Mouse (Mus musculus): ENCODE measurements at regions not wholly inside any gene's neighbourhood (a gene's known extent, or its start where the extent isn't known, plus 50 kb on each side); places are given as distances from the start of the nearest gene placed in this dataset.
"Not testable (repeated sequence)": the region's sequence is repeated elsewhere in the genome, so short reads cannot be mapped to it uniquely, and the experiment has no call there.

GRCm38 (mm10) chr12:56058876-56059275 lies 222.8 kb downstream of the Brms1l start:
- no peak for DNase-seq

GRCm38 (mm10) chr12:56058463-56058862 lies 222.3 kb downstream of the Brms1l start:
- DNase-seq, result peak; percentile 7 to 78

DNA sequence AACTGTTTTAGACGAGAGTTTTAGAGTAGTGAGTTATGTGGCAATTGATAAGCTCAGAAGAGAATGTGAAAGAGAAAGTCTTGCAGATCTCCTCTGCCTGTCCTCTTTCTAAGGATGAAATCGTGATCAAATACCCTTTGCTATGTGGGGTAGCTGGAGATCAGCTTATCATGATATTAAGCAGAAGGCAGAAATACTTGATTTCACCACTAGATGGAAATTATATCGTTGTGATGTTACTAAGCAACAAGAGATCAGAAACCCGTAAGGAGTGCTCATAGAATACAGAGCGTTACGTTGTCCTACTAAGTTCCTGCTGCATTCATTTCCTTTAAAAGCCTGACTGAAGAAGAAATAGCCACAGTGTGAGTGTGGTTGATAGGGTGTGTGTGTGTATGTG lies 219.3 kb downstream of the Brms1l start:
- no peak for DNase-seq

- DNase-seq, result no peak
Measured at GRCm38 (mm10) chr12:56046050-56046449, 209.9 kb downstream of the Brms1l start.

DNA sequence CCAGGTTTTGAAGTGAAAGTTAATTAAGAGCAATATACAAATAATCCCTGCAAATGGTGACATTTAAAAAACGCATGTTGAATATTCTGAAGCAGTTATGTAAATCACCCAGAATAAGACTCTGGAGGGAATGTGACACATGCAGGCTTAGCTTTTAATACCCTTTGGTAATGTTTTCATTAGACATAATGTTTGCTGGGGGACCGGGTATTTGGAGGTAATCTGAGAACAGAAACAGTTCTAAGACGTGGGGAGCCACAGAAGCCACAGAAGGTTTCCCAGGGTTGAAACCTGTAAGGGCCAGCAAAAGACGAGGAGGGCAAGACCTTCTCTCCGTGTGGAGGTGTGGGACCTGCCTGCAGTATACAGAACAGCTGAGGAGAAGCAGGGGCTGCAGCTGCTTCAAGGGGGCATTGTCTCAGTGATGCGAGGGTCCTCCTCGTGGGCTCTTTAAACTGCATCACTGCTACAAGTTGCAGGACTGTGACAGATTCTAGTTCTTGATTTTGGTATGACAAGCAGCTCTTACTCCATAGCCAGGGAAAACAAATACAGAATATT lies 184.9 kb downstream of the Brms1l start:
- no peak for DNase-seq

- no peak for DNase-seq
Measured at GRCm38 (mm10) chr12:56020547-56020946, 184.4 kb downstream of the Brms1l start.

- no peak for DNase-seq
Measured at GRCm38 (mm10) chr12:56009976-56010375, 173.9 kb downstream of the Brms1l start.

DNA sequence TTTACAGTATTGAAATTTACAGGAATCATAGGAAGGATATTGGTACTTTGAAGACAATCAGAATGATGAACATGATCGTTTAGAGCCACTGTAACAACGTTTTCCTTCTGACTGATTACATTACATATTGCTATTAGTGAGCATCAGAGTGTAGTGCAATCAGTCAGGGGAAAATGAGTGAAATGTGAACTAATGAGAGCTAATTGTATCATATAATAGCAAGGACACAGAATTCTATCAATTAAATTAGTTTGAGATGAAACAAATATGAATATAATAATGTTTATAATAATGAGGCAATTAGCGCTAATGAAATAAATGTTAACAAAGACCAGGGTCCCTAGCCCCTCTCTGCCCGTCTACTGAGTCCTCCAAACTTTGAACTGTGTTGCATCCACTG lies 169.7 kb downstream of the Brms1l start:
- no peak for DNase-seq

- DNase-seq, result no peak
Measured at GRCm38 (mm10) chr12:56005321-56005720, 169.2 kb downstream of the Brms1l start.

- no peak for DNase-seq
Measured at GRCm38 (mm10) chr12:56004479-56004878, 168.4 kb downstream of the Brms1l start.

DNA sequence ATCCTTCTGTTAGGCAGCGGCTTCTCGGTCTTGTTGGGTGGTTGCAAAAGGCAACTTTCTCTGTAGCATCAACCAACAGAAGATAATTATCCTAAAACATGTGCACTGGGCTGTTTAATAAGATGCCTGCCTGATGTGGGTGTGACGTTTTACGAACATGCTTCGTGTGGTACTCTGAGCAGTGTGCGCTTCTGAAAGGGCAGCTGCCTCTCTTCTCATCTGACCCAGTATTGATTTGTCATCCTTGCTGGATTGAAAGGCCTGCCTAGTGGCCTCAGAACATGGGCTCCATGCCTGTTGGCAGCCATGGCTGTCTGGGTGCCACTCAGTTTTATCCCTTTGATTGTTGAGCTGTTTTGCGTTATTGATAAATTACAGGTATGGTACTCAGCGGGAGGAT lies 167.4 kb downstream of the Brms1l start:
- DNase-seq, result no peak

DNA sequence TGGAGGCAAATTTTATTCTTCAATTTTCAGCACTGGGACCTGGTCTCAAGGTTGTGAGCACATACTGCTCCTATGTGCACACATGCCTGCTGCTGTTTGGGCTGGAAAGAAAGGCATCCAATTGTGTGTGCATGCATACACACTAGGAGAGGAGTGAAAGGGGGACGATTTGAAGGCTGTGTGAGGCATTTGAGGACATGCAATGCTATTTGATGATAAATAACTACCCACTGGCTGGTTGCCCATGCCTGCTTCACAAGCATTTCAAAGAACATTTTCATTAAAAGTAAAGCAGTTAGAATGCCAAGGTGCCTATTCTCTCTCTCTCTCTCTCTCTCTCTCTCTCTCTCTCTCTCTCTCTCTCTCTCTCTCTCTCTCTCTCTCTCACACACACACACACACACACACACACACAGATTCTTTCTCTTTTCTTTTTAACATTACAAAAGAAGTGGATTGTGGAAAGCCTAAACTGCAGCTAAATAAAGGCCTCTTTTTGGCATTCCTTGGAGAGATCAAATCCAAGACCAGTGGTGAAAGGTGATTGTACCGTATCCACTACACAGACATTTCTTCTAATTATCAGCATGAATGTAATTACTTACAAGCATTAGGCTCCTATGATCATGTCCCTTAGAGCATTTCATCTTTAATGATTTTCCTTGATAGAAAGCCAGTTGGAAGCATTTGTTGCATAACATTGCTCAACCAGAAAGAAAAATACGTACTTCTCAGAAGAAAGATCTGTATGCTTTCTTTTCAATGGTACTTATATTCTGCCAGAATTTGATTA lies 160.7 kb downstream of the Brms1l start:
- no peak for DNase-seq

DNA sequence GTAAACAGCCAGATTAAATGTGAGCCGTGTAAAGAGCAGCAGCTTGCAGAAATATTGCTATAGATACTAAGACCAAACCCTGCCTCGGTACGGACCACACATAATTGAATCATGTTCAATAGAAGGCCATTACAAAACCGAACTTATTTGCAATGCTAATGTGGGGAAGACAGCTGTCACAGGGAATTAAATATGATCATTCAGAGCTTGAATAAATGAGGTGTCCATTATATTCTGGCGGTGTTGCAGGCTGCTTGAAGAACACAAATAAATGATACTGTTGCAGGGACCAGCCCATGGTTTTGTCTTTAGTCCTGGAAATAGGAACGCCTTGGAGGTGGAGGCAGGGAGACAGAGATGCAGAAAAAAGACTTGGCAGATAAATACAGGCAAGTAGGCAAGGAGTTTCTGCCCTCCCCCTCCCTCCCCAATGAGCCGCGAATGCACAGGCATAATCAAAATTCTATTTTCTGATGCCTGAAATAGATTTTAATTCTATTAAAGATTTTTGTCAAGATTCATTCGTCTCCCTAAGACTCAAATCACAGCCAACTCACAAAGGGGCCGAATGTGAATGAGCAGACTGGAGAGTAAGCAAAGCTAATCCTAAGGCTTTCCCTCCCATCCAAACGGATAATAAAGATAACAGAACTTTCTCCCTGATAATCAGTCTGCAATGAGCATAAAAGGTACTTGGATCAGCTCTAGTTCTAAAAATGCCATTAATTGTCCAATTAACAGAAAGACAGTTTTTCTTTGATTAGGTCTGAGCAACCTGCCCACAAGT lies 147.6 kb downstream of the Brms1l start:
- no peak for DNase-seq

DNA sequence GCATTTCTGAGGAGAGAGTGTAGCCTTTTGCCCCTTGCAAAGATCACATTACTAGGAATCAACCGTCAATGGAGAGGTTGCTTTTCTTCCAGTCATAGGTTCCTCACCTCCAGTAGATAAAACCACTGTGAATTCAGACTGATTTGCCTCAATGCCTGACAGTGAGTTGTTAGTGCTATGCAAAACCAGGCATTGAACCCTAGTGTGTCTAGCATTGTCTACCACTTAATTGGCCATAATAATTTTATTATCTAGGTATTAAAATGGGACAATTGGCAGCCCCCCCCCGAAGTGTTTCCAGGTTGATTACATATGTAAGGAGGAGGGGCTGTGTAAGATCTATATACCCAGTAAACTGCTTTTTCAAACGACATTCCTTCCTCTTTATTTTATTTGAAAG lies 147.0 kb downstream of the Brms1l start:
- DNase-seq, result no peak

GRCm38 (mm10) chr12:55974262-55974661 lies 138.1 kb downstream of the Brms1l start:
- no peak for DNase-seq

- not testable (repeated sequence) for DNase-seq
Measured at GRCm38 (mm10) chr12:55959319-55959718, 123.2 kb downstream of the Brms1l start.

DNA sequence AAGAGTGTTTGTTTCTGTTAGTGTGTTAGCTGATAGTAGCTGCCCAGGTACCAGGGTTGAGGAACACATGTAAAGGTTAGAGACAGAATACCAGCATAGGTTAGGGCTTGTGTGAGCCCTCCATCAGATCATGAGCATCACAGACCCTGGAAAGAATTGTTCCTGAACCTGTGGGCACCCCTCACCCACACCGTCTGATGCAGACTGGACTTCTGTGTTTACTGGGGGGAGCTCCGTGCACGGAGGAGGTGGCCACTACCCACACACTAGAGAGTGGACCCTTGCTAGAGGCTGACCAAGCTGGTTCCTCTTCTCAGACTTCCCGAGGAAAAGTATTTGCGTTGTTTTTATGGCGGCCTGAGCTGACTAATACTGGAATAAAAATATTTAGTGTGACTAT lies 104.4 kb downstream of the Brms1l start:
- no peak for DNase-seq

DNA sequence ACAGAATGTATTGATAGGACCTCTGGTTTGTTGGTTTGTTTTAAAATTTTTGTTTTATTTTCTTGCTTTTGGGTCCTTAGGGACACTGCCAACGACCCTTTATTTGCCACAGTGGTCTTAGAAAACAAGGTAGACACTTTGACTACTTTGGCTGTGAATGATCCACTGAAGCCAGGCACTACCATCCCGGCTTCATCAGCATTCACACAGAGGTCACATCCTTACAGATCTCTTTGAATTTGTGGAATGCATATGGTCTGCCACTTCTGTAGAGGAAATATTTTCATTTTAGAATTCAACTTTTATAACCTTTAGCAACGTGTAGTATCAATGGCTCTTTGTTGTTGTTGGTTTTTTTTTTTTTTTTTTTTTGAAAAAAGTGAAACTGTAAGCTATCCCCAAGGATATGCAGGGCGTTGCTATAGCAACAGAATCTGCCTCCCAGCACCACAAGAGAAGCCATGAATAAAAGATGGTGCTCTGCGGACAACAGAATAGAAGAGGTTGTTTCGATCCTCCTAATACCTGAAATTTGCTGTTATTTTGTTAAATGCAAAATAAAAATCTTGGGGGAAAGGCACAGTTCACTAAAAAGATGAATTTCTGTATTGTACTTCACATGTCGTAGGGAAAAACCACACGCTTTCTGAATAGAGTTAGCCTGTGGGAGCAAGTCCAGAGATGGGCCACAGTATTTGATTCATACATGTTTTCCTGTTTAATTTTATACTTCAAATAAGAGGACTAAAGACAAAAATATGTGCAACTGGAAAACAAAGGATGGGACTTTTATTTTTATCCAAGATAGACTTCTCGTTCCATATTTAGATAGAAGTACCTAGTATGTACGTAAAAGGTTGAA lies 103.4 kb downstream of the Brms1l start:
- DNase-seq, result no peak

- no peak for DNase-seq
Measured at GRCm38 (mm10) chr12:55934172-55934571, 98.0 kb downstream of the Brms1l start.

- no peak for DNase-seq
Measured at GRCm38 (mm10) chr12:55933417-55933816, 97.3 kb downstream of the Brms1l start.

- DNase-seq, result no peak
Measured at GRCm38 (mm10) chr12:55930468-55930867, 94.3 kb downstream of the Brms1l start.

GRCm38 (mm10) chr12:55926974-55927321 lies 90.8 kb downstream of the Brms1l start:
- DNase-seq, result no peak

Measured in heart, adult 18-20 months (tissue).